Mouse (Mus musculus): Measurements from ENCODE around the gene Lelp1.

The Lelp1 gene

GRCm38 (mm10) chr3:92142644-92143043 is at the start of gene Lelp1:
Gene Lelp1, minus strand, starts transcription at chr3:92142744.
- no peak for DNase-seq (ENCODE audit: low read depth, low spot score)

- no peak for DNase-seq (ENCODE audit: low read depth, low spot score)
Observed at GRCm38 (mm10) chr3:92176880-92177279, 34.3 kb upstream of the Lelp1 start.

GRCm38 (mm10) chr3:92169847-92170246 is 27.3 kb upstream of the Lelp1 start:
- no peak for DNase-seq (ENCODE audit: low read depth, low spot score)

GRCm38 (mm10) chr3:92153322-92153721 is 10.8 kb upstream of the Lelp1 start:
- DNase-seq (ENCODE audit: low read depth, low spot score): peak; percentile 13

- peak; percentile 44 for DNase-seq (ENCODE audit: low read depth, low spot score)
Observed at GRCm38 (mm10) chr3:92150631-92151277, 8.2 kb upstream of the Lelp1 start.

- DNase-seq (ENCODE audit: low read depth, low spot score): no peak
Observed at GRCm38 (mm10) chr3:92147913-92148312, 5.4 kb upstream of the Lelp1 start.

GRCm38 (mm10) chr3:92147420-92147819 is 4.9 kb upstream of the Lelp1 start:
- DNase-seq (ENCODE audit: low read depth, low spot score): no peak

- no peak for DNase-seq (ENCODE audit: low read depth, low spot score)
Observed at GRCm38 (mm10) chr3:92123847-92124246, 18.7 kb downstream of the Lelp1 start, which contains the start of gene Prr9. Gene Prr9, minus strand, starts transcription at chr3:92123947.

GRCm38 (mm10) chr3:92120902-92121301 is 21.6 kb downstream of the Lelp1 start:
- no peak for DNase-seq (ENCODE audit: low read depth, low spot score)

GRCm38 (mm10) chr3:92117930-92118329 is 24.6 kb downstream of the Lelp1 start:
- no peak for DNase-seq (ENCODE audit: low read depth, low spot score)

- DNase-seq (ENCODE audit: low read depth, low spot score): no peak
Observed at GRCm38 (mm10) chr3:92111526-92111925, 31.0 kb downstream of the Lelp1 start.

- no peak for DNase-seq (ENCODE audit: low read depth, low spot score)
Observed at GRCm38 (mm10) chr3:92110790-92111189, 31.8 kb downstream of the Lelp1 start.

- no peak for DNase-seq (ENCODE audit: low read depth, low spot score)
Observed at GRCm38 (mm10) chr3:92106582-92106981, 36.0 kb downstream of the Lelp1 start.
